Mouse (Mus musculus): ENCODE measurements around the gene Rab30.

The Rab30 gene

GRCm38 (mm10) chr7:92842254-92842653, 100.9 kb downstream of the Rab30 start:
- ATAC-seq (ENCODE audit: low TSS enrichment): no peak

DNA sequence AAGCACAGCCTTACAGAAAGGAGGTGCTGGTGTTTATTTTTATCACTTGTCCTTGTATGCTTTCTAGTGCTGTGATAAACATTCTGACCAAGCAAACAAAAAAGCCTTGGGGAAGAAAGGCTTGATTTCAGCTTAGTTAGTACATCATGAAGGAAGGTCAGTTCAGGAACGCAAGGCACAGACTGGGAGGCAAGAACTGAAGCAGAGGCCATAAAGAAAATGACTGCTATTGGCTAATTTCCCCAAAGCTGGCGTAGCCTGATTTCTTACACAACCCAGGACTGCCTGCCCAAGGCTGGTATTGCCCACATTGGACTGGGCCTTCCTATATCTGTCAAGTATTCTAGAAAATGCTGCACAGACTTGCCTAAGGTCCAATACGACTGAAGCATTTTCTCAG, 106.8 kb downstream of the Rab30 start:
- ATAC-seq (ENCODE audit: low TSS enrichment): no peak

DNA sequence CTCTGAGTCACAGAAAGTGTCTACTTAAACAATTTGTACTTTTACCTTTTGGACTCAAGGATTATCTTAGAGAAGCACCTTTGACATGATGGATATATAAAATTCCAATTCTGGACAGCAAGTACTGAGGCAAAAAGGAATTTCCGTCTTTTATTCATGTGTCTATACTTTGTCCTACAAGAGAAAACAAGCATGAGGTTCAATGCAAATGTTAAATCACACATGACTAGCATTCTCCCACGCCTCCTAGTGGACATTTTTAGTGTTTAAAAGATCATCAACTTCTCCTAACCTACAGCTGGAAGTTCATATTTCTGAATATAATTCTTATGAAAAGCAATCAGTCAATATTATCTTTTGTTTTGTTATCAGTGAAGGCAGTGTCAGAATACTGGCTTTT, 125.1 kb downstream of the Rab30 start:
- no peak for ATAC-seq (ENCODE audit: low TSS enrichment)

- ATAC-seq (ENCODE audit: low TSS enrichment): no peak
Measured at GRCm38 (mm10) chr7:92870161-92870560, 128.8 kb downstream of the Rab30 start.

- ATAC-seq (ENCODE audit: low TSS enrichment): no peak
Measured at GRCm38 (mm10) chr7:92871596-92871995, 130.2 kb downstream of the Rab30 start.

- ATAC-seq (ENCODE audit: low TSS enrichment): peak; percentile 75
Measured at GRCm38 (mm10) chr7:92874116-92874675, 132.8 kb downstream of the Rab30 start, which contains the start of the genes Ddias and Prcp. Gene Ddias (minus strand): TSS chr7:92874247. Gene Prcp (plus strand): TSS chr7:92874470.

DNA sequence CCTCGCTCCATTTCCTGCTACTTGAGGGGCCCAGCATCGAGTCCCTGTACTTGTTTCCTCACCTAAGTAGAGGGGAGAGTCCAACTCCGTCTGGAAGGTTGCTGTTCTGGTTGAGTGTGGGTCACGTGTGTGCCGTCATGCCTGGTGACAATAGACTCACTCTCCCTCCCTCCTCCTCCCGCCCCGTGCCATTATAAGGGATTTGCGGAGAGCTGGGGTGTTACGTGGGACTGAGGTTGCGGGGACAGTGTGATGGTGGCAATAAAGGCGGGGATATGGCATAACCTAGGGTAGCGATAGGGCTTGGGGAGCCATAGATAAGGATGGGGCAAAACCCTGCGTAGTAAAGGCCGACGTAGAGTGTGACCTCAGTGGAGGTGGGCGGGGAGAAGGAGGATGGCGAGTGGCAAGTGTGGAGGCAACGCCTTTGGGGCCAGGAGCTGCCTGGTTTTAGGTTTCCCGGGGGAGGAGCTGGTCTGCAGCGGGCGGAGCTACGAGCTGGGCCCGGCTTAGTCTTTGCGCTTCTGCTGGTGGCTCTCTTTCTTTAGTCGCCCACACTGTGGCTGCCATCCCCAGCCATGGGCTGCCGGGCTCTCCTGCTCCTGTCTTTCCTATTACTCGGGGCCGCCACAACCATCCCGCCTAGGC, 133.5 kb downstream of the Rab30 start:
- ATAC-seq (ENCODE audit: low TSS enrichment): peak; percentile 83

- ATAC-seq (ENCODE audit: low TSS enrichment): no peak
Measured at GRCm38 (mm10) chr7:92876066-92876465, 134.7 kb downstream of the Rab30 start.

DNA sequence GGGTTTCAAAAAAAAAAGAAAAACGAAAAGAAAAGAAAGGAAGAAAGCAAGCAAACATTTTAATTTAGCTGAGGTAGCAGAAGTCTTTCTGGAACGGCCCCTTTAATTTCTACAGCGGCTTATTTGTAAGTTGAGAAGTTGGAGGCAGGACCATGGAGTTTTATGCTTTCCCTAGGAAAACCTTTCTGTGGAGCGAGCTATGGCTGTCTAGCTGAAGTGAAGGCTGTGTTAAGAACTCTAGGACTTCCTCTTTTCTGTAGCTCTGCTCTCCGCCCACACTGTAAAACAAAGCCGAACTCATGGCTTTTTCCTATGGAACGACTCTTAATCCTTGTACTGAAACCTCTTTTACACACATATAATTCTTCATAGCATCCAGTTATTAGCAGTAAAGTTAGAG, 135.1 kb downstream of the Rab30 start:
- ATAC-seq (ENCODE audit: low TSS enrichment): no peak

- ATAC-seq (ENCODE audit: low TSS enrichment): no peak
Measured at GRCm38 (mm10) chr7:92878575-92879285, 137.3 kb downstream of the Rab30 start.

DNA sequence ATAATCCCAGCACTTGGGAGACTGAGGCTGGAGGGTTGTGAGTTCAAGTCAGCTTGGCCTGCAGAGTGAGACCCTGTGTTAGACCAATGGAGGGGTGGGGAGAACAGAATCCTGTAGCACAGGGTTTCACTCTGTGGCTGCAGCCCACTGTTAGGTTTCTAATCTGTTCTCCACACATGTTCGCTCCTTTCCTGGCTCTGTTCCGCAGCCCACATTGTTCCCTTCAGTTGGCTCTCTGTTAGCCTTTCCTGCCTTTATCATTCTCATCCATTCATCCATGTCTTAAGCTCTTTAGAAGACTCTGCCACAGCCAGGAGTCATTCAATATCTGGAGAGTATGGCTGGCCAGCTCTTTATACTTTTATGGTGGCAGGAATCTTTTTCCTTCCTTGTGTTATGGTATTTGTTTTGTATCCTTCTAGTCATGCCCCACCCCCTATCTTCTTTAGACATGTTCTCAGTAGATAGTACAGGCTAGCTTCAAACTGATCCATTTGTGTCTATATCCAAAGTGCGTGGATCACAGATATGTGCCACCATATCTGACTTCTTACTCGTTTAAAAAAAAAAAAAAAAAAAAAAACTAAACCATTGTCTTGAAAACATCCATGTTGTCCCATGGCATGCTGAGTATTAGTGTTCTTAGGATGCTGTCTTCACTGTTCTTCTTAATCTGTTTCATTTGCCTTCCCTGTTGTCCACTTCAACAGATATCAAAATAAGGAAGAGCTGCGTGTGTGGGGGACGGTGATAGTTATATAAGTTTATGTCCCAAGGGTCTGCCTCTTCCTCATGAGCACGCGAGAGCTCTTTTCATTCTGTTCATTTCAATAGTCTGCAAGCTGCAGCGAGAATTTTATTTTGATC, 142.7 kb downstream of the Rab30 start:
- ATAC-seq (ENCODE audit: low TSS enrichment): no peak

DNA sequence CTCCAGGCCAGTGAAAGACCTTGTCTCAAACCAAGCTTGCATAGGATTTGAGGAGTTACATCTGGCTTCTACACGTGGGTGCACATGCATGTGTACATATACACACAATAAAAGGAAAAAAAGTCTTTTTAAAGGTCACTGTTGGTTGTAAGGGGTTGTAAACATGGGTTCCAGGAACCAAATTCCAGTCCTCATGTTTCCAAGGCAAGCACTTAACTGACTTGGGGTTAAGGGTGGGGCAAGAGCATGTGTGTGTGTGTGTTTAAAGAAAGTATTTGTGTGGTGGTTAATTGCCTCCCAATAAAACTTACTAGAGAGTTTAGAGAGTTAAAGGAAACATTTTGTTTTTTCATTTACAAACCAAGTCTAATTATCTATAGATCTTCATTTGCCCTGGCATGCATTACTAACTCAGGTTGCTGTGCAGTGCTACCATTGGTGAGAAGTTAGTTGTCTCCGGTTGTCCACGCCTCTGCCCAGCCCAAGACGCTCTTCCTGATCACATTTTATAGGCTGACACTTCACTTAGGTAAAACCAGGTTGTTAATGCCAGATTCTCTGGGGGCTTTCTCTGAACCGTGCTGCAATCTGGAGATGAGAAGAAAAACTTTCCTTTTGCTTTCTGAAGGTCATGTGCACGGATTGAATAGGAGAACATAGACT, 143.7 kb downstream of the Rab30 start:
- ATAC-seq (ENCODE audit: low TSS enrichment): no peak

- no peak for ATAC-seq (ENCODE audit: low TSS enrichment)
Measured at GRCm38 (mm10) chr7:92886801-92887200, 145.4 kb downstream of the Rab30 start.

- ATAC-seq (ENCODE audit: low TSS enrichment): no peak
Measured at GRCm38 (mm10) chr7:92887230-92887629, 145.8 kb downstream of the Rab30 start.

- ATAC-seq (ENCODE audit: low TSS enrichment): no peak
Measured at GRCm38 (mm10) chr7:92890211-92890610, 148.8 kb downstream of the Rab30 start.

DNA sequence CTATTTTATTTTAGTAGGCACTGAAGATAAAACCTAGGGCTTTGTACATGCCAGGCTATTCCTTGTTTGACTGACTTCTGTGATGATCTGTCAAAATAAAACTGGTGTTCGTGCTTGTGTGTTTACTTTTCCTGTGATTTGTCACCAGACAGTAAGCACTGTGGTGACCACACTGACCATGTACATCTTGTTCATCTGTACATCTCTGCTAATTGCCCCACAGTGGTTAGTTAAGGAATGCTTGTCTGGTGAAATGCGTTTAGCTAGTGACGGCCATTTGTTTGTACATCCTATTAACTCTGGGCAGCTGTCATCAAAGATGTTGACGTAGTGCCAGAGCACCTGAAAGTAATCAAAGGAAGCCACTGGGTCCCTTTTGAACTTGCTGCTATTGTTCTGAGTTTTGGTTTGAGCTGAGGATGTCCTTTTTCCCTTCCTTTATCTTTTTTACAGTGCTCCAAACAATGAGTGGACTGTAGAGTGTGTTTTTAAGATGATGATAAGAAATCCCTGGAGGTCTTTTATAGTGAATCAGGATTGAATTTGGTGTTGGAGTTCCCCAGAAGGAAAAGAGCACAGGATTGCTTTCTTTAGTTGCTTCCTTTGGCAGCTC, 149.3 kb downstream of the Rab30 start:
- no peak for ATAC-seq (ENCODE audit: low TSS enrichment)

DNA sequence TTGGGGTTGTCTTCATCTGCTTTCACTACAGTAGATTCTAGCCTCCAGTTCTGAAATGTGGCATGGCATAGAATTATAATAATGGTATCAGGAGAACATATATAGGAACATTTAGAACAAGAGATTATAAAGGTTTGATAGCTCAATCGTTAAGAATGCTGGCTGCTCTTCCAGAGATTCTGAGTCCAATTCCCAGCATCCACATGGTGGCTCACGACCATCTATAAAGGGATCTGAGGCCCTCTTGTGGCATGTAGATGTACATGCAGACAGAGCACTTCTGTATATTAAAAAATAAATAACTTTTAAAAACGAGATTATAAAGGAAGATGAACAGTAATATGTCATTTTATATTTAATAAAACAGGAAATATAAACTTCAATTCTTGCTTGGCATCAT, 152.1 kb downstream of the Rab30 start:
- ATAC-seq (ENCODE audit: low TSS enrichment): no peak

Data from frontal cortex, adult (tissue).